Mouse (Mus musculus): Measurements from ENCODE around the gene Fstl3.
"Not testable (repeated sequence)": the region's sequence is repeated elsewhere in the genome, so short reads cannot be mapped to it uniquely, and the experiment has no call there.

Fstl3 gene

DNA sequence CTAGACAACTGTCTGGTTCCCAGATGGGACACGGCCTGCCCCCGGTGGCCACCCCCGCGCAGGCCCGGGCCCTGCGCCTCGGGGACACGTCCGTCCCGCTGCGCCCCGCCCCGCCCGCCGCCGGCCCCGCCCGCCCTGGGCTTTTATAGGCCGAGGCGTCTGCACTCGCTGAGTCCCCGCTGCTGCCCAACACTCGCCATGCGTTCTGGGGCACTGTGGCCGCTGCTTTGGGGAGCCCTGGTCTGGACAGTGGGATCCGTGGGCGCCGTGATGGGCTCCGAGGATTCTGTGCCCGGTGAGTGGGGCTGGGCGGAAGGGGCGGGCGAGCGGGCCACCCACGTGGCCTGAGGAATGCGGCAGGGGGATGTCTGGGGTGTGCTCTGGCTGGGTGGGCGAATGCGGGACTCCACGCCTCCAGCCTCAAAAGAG is at the start of gene Fstl3:
Gene Fstl3 (plus strand): TSS at position 170 of the 429 bp plus-strand sequence.
- DNase-seq (ENCODE audit: low read depth, low spot score): no peak

DNA sequence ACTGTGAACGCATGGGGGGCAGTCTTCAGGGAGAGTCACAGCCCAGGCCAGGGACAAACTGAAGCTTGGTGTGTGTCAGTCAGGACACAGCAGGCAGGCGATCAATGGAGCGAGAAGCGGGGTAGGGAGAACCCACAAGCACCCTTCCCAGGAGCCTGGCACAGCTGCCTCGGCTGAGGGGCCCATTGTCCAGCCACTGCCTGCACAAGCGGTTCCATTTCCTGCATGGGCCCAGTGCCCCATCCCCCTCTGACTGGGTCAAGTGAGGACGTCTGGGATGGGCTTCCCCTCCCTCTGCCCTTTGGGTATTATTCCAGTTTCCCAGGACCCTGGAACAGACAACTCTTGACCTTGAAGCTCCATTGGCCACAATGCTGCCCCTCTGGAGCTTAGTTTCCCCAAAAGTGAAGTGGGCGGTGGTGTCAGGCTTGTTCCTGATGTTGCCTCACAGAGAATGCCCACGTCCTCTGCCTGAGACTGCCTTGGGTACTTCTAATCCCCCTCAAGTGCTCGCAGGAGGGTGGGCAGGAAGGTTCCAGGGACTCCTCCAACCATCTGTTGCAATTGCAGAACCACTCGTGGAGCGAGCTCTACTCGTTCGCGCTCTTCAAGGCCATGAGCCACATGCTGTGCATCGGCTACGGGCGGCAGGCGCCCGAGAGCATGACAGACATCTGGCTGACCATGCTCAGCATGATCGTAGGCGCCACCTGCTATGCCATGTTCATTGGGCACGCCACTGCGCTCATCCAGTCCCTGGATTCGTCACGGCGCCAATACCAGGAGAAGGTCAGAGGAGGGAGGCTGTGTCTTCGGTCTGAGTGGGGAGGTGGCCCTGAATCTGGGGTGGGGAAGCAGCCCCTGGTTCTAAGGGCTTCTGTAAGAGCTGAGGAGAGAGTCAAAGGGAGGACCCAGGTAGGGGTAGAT is 48.5 kb upstream of the Fstl3 start:
- no peak for DNase-seq (ENCODE audit: low read depth, low spot score)

DNA sequence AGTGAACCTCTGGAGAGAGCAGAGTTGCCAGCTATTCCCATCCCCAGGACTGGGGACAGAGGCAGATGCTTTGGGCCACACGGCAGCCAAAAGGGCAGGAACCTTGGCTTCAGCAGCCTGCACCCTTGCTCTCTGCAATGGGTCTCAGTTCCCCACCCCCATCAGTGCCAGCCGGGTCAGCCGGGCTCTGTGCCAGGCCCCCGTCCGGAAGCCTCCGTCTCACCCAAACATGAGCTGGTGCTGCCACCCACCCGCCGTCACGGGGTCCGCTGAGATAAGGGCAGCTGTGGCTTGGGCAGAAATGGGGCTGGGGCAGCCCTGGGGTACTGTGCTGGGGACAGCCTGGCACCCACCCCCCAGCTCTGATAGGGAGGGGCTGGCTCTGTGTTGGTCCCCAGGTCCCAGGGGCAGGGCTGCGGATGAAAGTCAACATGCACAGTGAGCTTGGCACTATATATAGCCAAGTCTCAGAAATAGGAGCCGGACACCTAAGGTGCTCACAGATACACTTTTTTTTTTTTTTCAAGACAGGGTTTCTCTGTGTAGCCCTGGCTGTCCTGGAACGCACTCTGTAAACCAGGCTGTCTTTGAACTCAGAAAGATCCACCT is 47.6 kb upstream of the Fstl3 start:
- DNase-seq (ENCODE audit: low read depth, low spot score): no peak

DNA sequence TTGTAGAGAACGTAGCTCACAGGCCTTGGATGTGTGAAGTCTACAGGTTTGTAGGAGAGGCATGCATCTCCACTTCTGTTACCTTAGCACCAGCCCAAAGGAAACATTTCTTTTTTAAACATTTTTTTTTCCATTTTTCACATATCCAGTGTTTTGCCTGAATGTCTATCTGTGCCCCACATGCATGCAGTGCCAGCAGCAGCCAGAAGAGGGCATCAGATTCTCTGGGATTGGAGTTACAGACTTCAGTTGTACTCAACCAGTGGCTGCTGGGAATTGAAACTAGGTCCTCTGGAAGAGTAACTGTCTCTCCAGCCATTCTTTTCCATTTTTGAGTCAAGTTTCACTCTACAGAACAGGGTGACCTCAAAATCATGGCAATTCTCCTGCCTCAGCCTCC is 44.6 kb upstream of the Fstl3 start:
- DNase-seq (ENCODE audit: low read depth, low spot score): no peak

DNA sequence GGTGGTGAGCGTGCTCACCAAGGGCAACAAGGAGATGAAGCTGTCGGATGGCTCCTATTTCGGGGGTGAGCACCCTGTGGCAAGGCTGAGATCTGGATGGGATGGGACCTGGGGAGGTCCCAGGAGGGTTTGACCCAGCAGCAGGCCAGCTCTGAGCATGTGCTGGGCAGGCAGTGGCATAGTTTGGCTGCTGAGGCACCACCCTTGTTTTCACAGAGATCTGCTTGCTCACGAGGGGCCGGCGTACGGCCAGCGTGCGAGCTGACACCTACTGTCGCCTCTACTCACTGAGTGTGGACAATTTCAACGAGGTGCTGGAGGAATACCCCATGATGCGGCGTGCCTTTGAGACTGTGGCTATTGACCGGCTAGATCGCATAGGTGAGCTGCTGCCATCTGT is 43.2 kb upstream of the Fstl3 start:
- no peak for DNase-seq (ENCODE audit: low read depth, low spot score)

DNA sequence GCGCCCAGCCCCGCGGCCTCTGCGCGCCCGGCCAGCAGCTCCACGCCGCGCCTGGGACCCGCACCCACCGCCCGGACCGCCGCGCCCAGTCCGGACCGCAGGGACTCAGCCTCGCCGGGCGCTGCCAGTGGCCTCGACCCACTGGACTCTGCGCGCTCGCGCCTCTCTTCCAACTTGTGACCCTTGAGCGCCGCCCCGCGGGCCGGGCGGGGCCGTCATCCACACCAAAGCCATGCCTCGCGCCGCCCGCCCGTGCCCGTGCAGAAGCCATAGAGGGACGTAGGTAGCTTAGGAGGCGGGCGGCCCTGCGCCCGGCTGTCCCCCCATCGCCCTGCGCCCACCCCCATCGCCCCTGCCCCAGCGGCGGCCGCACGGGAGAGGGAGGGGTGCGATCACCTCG is 41.7 kb upstream of the Fstl3 start:
- no peak for DNase-seq (ENCODE audit: low read depth, low spot score)

DNA sequence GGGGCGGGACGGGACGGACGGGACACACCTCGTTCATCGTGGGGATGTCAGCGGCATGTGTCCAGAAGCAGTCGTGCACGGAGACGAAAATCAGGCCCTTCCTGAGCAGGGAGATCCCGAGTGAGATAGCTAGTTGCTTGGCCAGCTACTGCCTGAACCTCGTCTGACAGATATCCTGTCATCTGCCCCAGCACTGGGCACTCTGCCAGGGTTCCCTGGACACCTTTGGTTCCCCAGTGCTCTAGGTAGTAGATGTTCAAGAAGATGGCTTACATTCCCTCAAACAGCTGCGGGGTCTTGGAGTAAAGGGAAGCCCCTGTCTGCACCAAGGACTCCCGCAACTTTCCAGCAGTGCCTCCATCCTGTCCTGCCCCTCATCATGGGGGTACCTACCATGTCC is 40.4 kb upstream of the Fstl3 start:
- no peak for DNase-seq (ENCODE audit: low read depth, low spot score)

DNA sequence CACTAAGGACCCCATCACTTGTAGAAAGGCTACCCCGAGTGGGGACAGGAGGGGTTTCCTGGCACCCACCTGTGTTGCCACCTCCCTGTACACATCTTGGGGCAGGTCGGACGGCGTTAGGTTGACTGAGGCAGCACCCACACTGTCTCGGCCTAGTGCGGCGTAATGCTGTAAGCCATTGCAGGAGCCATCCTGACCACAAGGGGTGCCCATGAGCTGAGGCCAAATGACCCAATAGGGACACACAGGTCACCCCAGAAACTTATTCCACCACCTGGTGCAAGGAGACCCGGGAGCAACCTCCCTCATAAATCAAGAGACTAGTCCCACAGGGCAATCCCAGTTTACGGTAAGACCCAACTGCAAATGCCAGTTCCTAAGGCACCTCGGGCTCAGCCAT is 38.8 kb upstream of the Fstl3 start:
- DNase-seq (ENCODE audit: low read depth, low spot score): no peak

GRCm38 (mm10) chr10:79739234-79739633 is 37.8 kb upstream of the Fstl3 start:
- no peak for DNase-seq (ENCODE audit: low read depth, low spot score)

DNA sequence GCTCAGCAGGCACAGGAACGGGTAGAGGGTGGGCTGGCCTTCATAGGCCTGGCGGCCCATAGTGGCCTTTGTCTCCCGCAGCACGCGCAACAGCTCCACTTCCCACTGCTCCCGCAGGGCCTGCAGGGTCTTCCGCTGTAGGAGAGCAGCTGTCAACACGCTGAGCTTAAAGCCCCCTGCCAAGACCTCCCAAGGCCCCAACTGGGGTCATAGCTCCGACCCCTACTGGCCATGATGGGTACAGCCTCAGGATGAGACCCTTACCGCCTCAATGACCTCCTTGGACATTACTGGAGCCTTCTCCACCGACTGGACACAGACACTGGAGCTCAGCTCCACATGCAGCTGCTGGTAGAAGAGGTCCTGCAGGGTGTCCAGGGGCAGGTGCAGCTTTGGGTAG is 36.2 kb upstream of the Fstl3 start:
- DNase-seq (ENCODE audit: low read depth, low spot score): no peak

DNA sequence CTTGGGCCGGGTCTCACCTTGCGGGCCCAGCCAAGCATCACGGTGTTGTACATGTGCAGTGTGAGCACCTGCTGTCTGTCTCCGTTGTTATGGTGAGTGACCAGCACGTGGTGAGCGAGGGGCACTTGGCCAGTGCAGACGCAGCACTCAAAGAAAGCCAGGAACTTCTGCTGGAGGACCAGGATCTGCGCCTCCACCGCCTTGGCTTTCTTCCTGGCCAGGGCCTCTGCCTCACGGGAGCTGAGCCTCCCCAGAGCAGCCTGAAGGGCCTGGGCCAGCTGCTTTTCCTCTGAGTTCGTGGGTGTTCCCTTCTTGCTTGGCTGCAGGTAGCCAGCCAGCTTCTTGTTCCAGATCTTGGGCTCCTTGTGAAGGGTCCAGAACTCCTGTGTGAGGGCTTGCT is 33.9 kb upstream of the Fstl3 start:
- no peak for DNase-seq (ENCODE audit: low read depth, low spot score)

- DNase-seq (ENCODE audit: low read depth, low spot score): no peak
Measured at GRCm38 (mm10) chr10:79743650-79744365, 33.3 kb upstream of the Fstl3 start.

GRCm38 (mm10) chr10:79745411-79745810 is 31.7 kb upstream of the Fstl3 start:
- no peak for DNase-seq (ENCODE audit: low read depth, low spot score)

GRCm38 (mm10) chr10:79745898-79746773 is 30.9 kb upstream of the Fstl3 start, which contains the start of gene Polrmt:
Polrmt (minus strand) TSS chr10:79746581.
- peak; percentile 94 for DNase-seq (ENCODE audit: low read depth, low spot score)

DNA sequence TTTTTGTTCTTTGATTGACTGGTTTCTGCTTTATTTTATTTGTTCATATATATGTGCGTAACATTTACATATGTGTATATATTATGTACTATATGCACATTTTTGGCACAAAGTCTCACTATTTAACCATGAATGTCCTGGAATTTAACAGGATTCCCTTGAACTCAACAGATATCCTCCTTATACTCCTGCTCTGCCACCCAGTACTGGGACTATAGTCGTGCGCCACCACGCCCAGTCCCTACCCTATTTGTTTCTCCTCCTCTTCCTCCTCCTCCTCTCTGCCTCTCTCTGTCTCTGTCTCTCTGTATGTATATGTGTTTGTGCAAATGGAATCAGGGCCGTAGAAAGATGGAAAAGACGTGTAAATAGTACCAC is 30.3 kb upstream of the Fstl3 start:
- DNase-seq (ENCODE audit: low read depth, low spot score): no peak

DNA sequence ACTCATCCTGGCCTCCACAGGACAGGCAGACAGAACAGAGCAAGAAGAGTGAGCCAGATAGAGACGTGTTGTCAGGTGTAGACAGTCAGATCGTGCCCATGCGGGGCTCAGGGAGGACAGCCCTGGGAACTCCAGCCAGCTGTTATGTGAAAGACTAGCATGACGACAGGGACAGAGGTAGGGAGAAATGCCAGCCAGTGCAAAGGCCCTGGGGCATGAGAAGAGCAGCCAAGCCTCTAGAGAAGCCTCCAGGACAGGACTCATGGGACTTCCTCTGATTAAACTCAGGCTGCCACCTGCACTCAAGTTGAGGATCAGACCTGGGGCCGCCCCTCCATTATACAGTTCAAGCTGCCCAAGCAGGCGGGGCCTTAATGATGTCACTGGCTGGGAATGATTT is 28.6 kb upstream of the Fstl3 start:
- no peak for DNase-seq (ENCODE audit: low read depth, low spot score)

DNA sequence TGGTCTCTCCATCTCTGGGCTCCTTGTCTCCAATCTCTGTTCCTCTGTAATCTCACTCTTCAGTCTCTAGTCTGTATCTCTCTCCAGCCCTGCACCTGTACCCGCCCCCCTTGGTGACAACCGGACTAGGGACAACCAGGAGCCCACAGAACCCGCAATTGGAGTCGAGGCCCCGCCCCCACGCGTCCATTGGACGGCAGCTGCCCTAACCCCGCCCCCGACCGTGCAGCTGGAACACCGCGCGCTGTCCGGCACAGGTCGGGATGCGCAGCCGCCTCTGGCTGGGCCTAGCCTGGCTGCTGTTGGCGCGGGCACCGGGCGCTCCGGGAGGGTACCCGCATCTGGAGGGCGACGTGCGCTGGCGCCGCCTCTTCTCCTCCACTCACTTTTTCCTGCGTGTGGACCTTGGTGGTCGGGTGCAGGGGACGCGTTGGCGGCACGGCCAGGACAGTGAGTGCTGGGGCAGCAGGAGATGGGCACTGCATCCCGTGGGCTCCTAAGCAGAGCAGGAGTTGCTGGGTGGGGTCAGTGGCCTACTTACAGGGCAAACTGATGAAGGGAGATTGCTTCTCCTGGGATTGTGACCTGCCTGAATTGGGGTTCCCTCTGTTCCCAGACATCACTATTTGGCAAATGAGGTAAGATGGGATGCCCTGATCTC is 22.1 kb upstream of the Fstl3 start, which contains the start of gene Fgf22:
Gene Fgf22 (plus strand): TSS at position 221 of the 661 bp plus-strand sequence.
- no peak for DNase-seq (ENCODE audit: low read depth, low spot score)

- DNase-seq (ENCODE audit: low read depth, low spot score): no peak
Measured at GRCm38 (mm10) chr10:79755854-79756253, 21.2 kb upstream of the Fstl3 start.

DNA sequence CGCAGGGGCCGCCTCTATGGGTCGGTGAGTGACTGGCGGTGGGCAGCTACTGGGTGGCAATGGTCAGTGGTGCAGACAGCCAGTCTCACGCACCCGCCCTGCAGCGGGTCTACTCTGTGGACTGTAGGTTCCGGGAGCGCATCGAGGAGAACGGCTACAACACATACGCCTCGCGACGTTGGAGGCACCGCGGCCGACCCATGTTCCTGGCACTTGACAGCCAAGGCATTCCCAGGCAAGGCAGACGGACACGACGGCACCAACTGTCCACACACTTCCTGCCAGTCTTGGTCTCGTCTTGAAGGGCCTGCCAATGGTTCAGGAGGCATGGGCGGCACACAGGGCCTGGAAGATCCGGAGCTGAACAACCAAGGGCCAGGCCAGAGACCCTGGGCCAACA is 20.4 kb upstream of the Fstl3 start:
- no peak for DNase-seq (ENCODE audit: low read depth, low spot score)

DNA sequence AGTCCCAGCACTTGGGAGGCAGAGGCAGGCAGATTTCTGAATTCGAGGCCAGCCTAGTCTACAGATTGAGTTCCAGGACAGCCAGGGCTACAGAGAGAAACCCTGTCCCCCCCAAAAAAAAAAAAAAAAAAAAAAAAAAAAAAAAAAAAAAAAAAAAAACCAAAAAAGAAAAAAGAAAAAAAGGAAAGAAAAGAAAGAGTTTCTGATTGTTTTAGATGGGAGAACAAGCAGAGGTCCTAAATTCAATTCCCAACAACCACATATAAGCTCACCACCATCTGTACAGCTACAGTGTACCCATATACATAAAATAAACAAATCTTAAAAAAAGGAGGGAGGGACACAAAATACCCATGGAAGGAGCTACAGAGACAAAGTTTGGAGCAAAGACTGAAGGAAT is 17.4 kb upstream of the Fstl3 start:
- not testable (repeated sequence) for DNase-seq (ENCODE audit: low read depth, low spot score)

All from c-Kit-negative CD71-positive TER-119-positive erythroid progenitor cells, embryonic 14.5 days (primary cell).